Mouse (Mus musculus): Measurements from ENCODE around the gene Akt1. TPM values are rescaled to one million over a fixed set of nuclear protein-coding genes. Genes with fewer than 3 reads are reported as not detected.

The Akt1 gene
- polyA plus RNA-seq, 1 experiment: 88.7 TPM

- no peak overlapping the region for H3K27ac ChIP-seq (ENCODE audit: insufficient read depth, low read depth, low read length)
- WGBS: 65% methylated on average over 11 of the region's 11 CpGs
- no peaks in the 10 kb centered on the region for H3K36me3 ChIP-seq (ENCODE audit: control insufficient read depth, insufficient read depth, low read length)
- H3K4me3 ChIP-seq (ENCODE audit: low read depth, low read length): no peak overlapping the region
- H3K27me3 ChIP-seq (ENCODE audit: control insufficient read depth, insufficient read depth, low read length): no peaks in the 10 kb centered on the region
- TF ChIP-seq POLR2A (IDR thresholded peaks at IDR 0.05; ENCODE audit: low read depth, low read length) (no peak), CTCF (IDR thresholded peaks at IDR 0.05; ENCODE audit: extremely low read depth, insufficient read length, insufficient replicate concordance, low read depth, low read length) (no peak)
- peaks cover 6% of the 10 kb centered on the region for H3K4me1 ChIP-seq (ENCODE audit: control insufficient read depth, insufficient read depth, insufficient read length, low read length)
Observed at GRCm38 (mm10) chr12:112632084-112632777, 42.5 kb downstream of the Akt1 start.

DNA sequence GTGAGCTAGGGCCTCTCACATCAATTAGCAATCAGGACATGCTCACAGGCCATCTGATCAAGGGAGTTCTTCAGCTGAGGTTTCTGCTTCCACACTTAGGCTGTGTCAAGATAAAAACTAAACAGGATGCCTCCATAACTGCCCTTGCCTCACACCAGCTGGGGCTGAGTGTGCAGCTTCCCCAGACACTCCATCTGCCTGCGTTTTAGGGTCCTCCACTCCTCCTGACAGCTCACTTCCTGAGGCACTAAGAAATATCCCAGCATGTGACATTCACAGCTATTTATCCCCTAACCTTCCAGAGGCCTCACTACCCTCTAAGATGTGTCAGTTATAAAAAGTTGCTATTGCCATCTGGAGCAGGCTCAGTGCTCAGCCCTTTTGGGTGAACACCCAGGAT is 43.2 kb downstream of the Akt1 start:
- H3K27ac ChIP-seq (ENCODE audit: insufficient read depth, low read depth, low read length): no peak overlapping the region
- H3K27me3 ChIP-seq (ENCODE audit: control insufficient read depth, insufficient read depth, low read length): no peaks in the 10 kb centered on the region
- H3K4me1 ChIP-seq (ENCODE audit: control insufficient read depth, insufficient read depth, insufficient read length, low read length): peaks cover 6% of the 10 kb centered on the region
- WGBS: 53% methylated on average over 1 of the region's 1 CpGs
- no peak overlapping the region for H3K4me3 ChIP-seq (ENCODE audit: low read depth, low read length)
- no peak for TF ChIP-seq POLR2A (IDR thresholded peaks at IDR 0.05; ENCODE audit: low read depth, low read length)
- no peak for TF ChIP-seq CTCF (IDR thresholded peaks at IDR 0.05; ENCODE audit: extremely low read depth, insufficient read length, insufficient replicate concordance, low read depth, low read length)
- H3K36me3 ChIP-seq (ENCODE audit: control insufficient read depth, insufficient read depth, low read length): no peaks in the 10 kb centered on the region

DNA sequence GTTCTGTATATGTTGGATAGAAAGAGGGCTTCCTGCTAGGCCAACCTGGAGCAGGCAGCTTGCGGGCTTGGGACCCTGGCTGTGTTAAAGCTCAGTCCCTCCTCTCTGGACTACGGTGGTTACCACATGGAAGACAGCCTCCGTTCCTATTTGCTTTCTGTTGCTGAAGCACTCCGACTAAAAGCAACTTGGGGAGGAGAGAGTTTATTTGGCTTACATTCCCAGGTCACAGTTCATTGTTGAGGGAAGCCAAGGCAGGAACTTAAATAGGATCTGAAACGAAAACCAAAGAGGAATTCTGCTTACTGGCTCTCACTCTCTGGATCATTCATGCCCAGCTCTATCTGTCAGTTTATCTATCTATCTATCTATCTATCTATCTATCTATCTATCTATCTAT is 43.9 kb downstream of the Akt1 start:
- no peaks in the 10 kb centered on the region for H3K27me3 ChIP-seq (ENCODE audit: control insufficient read depth, insufficient read depth, low read length)
- WGBS: 70% methylated on average over 5 of the region's 5 CpGs
- H3K36me3 ChIP-seq (ENCODE audit: control insufficient read depth, insufficient read depth, low read length): no peaks in the 10 kb centered on the region
- H3K27ac ChIP-seq (ENCODE audit: insufficient read depth, low read depth, low read length): no peak overlapping the region
- TF ChIP-seq POLR2A (IDR thresholded peaks at IDR 0.05; ENCODE audit: low read depth, low read length) (no peak), CTCF (IDR thresholded peaks at IDR 0.05; ENCODE audit: extremely low read depth, insufficient read length, insufficient replicate concordance, low read depth, low read length) (no peak)
- peaks cover 6% of the 10 kb centered on the region for H3K4me1 ChIP-seq (ENCODE audit: control insufficient read depth, insufficient read depth, insufficient read length, low read length)
- no peak overlapping the region for H3K4me3 ChIP-seq (ENCODE audit: low read depth, low read length)

DNA sequence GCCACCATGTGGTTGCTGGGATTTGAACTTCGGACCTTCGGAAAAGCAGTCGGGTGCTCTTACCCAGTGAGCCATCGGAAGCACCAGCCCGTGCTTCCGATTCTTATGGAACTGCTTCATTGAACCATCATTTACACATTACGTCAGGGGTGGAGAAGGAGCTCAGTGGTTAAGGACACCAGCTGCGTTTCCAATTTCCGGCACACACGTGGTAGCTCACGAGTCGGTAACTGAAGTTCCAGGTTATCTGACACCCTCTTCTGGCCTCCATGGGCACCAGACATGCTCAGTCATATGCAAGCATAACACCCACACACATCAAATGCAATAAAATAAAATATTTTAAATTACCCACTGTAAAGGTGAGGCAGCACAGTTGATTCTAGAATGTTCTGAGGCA is 44.7 kb downstream of the Akt1 start:
- Histone ChIP-seq H3K36me3 (ENCODE audit: control insufficient read depth, insufficient read depth, low read length) (no peaks in the 10 kb centered on the region), H3K27ac (ENCODE audit: insufficient read depth, low read depth, low read length) (no peak overlapping the region), H3K27me3 (ENCODE audit: control insufficient read depth, insufficient read depth, low read length) (no peaks in the 10 kb centered on the region), H3K4me3 (ENCODE audit: low read depth, low read length) (no peak overlapping the region), H3K4me1 (ENCODE audit: control insufficient read depth, insufficient read depth, insufficient read length, low read length) (peaks cover 6% of the 10 kb centered on the region)
- WGBS: 91% methylated on average over 12 of the region's 12 CpGs
- TF ChIP-seq POLR2A (IDR thresholded peaks at IDR 0.05; ENCODE audit: low read depth, low read length) (no peak), CTCF (IDR thresholded peaks at IDR 0.05; ENCODE audit: extremely low read depth, insufficient read length, insufficient replicate concordance, low read depth, low read length) (no peak)

DNA sequence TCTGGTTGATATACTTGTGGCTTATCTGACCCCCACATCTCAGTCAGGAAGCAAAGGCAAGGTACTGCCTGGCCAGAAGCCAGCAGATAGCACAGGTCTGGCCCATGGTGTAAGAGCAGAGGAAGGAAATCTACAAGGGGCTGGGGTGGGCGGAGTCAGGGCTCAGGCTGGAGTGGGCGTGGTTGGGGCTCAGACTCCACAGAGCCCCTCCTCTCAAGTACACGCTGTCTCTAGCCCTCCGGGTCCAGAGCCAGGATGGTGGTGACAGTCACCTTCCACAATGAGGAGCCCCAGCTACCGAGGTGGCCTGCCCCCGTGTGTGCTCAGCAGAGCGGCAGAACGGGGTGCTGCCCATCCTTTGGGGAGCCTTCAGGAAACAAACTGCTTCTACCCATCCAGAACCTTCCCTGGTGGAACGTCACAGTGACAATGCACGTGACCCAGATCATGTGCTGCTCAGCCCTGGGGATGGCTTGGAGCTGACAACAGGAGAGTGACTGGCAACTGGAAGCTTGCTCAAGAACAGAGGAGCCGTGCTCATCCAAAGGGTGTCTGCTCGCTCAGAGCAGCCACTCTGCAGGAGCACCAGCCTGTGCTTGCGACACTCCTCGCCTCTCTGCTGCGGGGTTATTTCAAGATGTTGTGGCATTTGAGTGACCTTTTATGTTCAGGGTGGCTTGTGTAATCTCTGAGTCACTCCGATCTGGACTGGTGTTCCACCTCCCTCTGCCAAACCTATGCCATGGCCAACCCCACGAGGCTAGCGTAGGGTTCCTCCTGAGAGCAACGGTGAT is 45.6 kb downstream of the Akt1 start:
- H3K27me3 ChIP-seq (ENCODE audit: control insufficient read depth, insufficient read depth, low read length): no peaks in the 10 kb centered on the region
- 11% methylated on average over 19 of the region's 19 CpGs for WGBS
- no peaks in the 10 kb centered on the region for H3K36me3 ChIP-seq (ENCODE audit: control insufficient read depth, insufficient read depth, low read length)
- H3K4me1 ChIP-seq (ENCODE audit: control insufficient read depth, insufficient read depth, insufficient read length, low read length): peaks cover 6% of the 10 kb centered on the region
- H3K27ac ChIP-seq (ENCODE audit: insufficient read depth, low read depth, low read length): no peak overlapping the region
- TF ChIP-seq POLR2A (IDR thresholded peaks at IDR 0.05; ENCODE audit: low read depth, low read length) (no peak), CTCF (IDR thresholded peaks at IDR 0.05; ENCODE audit: extremely low read depth, insufficient read length, insufficient replicate concordance, low read depth, low read length) (no peak)
- H3K4me3 ChIP-seq (ENCODE audit: low read depth, low read length): peak overlapping the region; percentile 37

GRCm38 (mm10) chr12:112628197-112628596 is 46.5 kb downstream of the Akt1 start:
- Histone ChIP-seq H3K4me3 (ENCODE audit: low read depth, low read length) (no peak overlapping the region), H3K36me3 (ENCODE audit: control insufficient read depth, insufficient read depth, low read length) (no peaks in the 10 kb centered on the region), H3K27me3 (ENCODE audit: control insufficient read depth, insufficient read depth, low read length) (no peaks in the 10 kb centered on the region), H3K4me1 (ENCODE audit: control insufficient read depth, insufficient read depth, insufficient read length, low read length) (peaks cover 6% of the 10 kb centered on the region), H3K27ac (ENCODE audit: insufficient read depth, low read depth, low read length) (no peak overlapping the region)
- TF ChIP-seq POLR2A (IDR thresholded peaks at IDR 0.05; ENCODE audit: low read depth, low read length) (no peak), CTCF (IDR thresholded peaks at IDR 0.05; ENCODE audit: extremely low read depth, insufficient read length, insufficient replicate concordance, low read depth, low read length) (no peak)
- WGBS: 81% methylated on average over 6 of the region's 6 CpGs
